Mouse (Mus musculus): ENCODE measurements around the gene 5730596B20Rik.

5730596B20Rik gene

DNA sequence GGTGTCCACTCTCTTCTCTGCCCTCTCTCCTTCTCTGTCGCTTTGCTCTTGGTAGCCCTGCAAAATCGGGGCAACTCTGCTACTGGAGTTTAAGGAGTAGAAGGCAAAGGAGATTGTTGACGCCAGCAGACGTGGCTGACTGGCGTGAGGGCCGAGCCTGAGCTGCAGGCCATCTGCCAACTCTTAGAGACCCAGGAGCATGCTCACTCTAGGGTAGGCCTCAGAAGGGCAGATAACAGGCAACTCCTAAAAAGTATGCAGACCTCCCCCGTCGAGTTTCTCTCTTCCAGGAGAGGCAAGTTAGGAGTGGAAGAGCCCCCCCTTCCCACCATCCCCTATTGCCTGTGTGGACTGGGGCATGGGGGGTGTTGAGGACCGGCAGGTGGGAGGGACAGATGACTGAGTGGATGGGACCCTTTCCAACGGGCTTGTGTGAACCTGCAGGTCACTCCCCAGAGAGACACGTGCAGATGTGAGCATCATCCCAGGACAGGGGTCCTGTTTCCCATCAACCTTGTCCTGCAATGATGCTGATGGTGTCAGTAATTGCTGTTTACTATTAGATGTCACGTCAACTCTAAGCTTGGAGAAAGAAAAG, 18.0 kb upstream of the 5730596B20Rik start:
- TF ChIP-seq GATA4 (IDR thresholded peaks at IDR 0.05; ENCODE audit: insufficient replicate concordance, low read length), result no peak

- no peak for TF ChIP-seq GATA4 (IDR thresholded peaks at IDR 0.05; ENCODE audit: insufficient replicate concordance, low read length)
These were observed 17.3 kb upstream of the 5730596B20Rik start for GRCm38 (mm10) chr6:52159979-52160378.

DNA sequence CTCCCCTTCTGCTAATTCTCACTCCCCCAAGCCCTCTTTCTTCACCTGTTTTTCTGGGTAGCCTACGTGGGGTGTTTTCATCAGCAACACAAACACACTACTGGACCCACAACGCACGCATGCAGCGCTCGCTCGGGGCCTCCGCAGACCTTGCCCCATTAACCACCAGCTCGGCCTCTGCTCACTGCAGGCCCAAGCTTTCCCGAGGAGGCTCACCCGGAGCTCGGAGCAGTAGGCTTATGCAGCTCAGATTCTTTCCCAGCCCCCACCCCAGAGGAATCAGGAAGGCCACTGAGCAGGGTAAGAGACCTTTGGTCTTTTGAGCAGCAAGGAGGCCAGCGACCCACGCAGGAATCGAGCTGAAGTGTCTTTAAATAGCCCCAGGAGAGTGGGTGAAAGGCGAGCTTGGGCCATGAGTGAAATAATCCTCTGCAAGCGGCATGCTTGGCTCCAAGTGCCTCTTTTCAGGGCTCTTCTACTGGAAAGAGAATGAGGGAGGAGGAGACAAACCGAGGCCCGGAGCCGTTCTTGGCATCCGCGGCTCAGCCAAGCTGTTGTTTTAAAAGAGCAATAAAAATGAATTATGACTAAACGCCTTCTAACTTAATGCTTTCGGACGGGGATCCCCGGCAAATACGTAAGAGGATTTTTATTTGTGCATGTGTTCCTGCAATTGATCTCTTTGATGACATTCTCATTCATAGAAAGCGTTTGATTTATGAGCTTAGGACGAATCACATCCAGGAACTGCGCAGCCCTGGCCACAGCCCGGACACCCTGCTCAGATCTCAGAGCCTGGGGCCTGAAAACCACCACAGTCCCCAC, 16.6 kb upstream of the 5730596B20Rik start:
- no peak for TF ChIP-seq GATA4 (IDR thresholded peaks at IDR 0.05; ENCODE audit: insufficient replicate concordance, low read length)

DNA sequence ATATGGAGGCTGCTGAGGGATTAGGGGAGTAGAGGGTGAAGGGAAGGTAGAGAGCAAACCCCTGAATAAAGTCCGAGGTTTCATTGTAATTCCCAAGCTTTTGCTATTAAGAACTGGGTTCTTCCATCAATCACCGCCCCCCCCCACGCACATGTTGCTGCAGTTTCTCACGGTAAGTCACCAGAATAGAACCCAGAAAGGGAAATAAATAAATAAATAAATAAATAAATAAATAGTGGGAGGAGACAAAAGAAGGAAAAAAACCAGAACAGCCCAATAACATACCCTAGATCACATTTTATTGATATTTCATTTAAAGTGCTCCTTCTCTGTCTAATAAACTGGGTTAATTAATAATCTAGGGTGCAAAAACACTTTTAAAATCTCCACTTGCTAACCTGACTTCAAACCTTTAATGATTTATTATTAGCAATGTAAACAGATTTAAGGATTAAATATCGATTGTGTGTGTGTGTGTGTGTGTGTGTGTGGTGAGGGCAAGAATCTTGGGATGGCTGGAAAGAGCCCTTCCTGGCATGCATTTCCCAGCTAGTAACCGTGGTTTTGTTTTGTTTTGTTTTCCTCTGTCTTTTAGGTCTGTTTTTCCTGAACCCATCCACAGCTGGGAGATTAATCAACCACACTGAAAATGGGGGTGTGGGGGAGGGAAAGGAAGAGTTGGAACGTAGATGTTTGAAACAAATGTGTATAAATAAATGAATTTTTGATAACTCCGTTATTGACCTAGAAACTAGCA, 15.8 kb upstream of the 5730596B20Rik start:
- no peak for TF ChIP-seq GATA4 (IDR thresholded peaks at IDR 0.05; ENCODE audit: insufficient replicate concordance, low read length)

DNA sequence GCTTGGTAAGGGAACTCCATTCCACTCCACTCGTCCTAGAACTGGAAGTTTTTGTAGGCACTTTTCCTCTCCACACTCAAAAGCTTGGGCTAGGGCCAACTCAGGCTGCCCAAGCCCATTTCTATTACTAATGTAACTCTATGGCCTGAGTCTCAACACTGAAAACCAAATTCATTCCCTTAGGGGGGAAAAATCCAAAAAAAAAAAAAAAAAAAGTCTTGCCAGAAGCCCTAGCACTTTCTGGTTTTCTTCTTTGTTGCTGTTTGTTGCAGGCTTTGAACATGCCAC, 15.3 kb upstream of the 5730596B20Rik start:
- no peak for TF ChIP-seq GATA4 (IDR thresholded peaks at IDR 0.05; ENCODE audit: insufficient replicate concordance, low read length)

DNA sequence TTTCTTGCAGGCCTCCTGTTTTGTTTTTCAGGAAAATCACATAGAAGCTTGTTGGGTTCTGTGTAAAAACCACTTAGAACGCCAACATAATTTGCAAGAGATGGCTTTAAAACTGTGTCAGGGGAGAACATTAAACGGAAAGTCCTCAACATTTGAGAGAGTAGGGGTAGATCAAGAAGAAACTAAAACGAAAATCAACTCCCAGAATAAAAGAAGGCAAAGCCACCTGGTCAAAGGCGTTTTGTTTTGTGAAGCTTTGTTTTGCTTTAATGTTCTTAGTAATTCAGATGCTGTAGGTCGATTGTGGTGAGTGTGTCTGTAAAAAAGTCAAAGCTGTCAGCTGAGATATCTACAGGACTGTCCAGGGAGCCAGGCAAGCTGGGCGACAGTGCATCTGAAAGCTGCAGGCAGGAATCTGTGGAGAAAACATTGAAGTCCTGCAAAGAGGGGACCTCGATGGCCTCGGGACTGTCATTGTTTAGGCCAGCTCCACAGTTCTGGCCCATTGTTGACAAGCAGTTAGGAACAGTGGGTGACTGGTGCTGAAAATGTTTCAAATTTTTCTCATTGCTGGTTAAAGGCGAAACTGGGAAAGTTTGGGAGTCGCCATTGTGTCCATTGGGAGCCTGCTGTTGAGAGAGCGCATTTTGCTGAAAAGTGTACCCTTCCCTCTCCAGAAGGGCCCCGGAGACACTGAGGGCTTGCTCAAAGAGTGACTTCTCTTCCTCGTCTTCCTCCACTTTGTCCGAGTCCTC, 14.5 kb upstream of the 5730596B20Rik start:
- no peak for TF ChIP-seq GATA4 (IDR thresholded peaks at IDR 0.05; ENCODE audit: insufficient replicate concordance, low read length)

GRCm38 (mm10) chr6:52163366-52164031, 13.8 kb upstream of the 5730596B20Rik start:
- TF ChIP-seq GATA4 (IDR thresholded peaks at IDR 0.05; ENCODE audit: insufficient replicate concordance, low read length), result no peak

DNA sequence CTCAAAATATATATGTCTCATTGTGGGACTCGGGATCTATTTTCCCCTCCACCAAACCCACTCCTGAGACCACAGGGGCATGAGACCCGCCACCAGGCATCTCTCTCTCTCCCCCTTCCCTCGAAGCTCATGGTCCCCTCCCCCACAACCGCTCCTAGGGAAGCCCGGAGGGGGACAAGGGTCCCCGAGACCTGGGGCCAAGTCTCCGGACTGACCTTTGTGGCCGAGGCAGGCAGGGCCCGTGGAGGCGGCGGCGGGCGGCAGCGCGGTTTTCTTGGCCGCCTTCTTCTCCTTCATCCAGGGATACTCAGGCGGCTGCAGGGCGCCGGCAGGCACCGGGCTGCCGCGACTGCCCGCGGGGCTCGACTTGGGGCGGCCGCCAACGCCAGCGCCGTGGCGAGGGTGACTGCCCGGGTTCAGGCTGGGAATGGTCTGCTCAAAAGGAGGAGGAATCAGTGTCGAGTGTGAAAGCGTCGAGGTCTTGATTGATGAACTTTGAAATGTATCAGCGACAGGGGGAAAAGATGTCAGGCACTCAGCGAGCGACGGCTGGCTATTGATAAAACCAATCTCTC, 13.2 kb upstream of the 5730596B20Rik start:
- TF ChIP-seq GATA4 (IDR thresholded peaks at IDR 0.05; ENCODE audit: insufficient replicate concordance, low read length), result no peak

DNA sequence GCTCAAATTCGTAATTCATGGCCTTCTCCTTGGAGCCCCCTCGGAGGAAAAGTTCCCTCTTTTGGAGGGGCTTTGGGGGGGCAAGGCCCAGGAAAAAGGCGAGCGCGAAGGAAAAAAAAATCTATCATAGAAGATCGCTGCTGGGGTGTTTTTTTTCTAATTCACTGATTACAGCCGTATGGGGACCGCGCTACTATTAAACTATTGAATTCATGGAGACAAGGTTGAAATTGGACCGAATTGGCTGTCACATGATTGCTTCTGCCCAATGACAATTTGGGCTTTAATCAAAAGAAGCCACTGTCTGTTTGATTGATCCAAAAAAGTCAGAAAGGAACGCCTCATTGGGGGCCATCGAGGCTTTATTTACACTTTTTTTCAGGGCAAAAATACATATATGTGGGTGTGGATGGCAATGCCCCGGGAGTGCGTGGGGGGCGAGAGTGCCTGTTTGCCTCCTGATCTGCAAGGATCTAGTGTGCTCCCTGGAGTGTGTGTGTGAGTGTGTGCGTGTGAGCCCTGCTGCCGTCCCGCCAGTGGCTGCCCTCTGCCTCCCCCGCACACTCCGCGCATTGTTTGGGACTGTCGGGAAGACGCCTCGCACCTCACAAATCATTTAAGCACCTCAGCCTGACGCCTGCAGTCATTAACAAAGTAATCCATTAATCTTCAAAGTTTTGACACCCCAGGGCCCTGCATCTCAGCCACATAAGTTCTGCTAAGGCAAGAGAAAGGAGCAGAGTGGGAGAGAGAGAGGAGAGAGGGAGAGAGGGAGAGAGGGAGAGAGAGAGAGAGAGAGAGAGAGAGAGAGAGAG, 12.5 kb upstream of the 5730596B20Rik start, which contains the start of gene Hoxa2:
Hoxa2 (minus strand) TSS at position 206 of the 815 bp plus-strand sequence.
- TF ChIP-seq GATA4 (IDR thresholded peaks at IDR 0.05; ENCODE audit: insufficient replicate concordance, low read length), result 0 out of 2 replicates have a peak, but pooled peaks have one; percentile 31

GRCm38 (mm10) chr6:52165441-52166370, 11.6 kb upstream of the 5730596B20Rik start:
- TF ChIP-seq GATA4 (IDR thresholded peaks at IDR 0.05; ENCODE audit: insufficient replicate concordance, low read length), result no peak

- no peak for TF ChIP-seq GATA4 (IDR thresholded peaks at IDR 0.05; ENCODE audit: insufficient replicate concordance, low read length)
These were observed 10.7 kb upstream of the 5730596B20Rik start for GRCm38 (mm10) chr6:52166431-52167077.

DNA sequence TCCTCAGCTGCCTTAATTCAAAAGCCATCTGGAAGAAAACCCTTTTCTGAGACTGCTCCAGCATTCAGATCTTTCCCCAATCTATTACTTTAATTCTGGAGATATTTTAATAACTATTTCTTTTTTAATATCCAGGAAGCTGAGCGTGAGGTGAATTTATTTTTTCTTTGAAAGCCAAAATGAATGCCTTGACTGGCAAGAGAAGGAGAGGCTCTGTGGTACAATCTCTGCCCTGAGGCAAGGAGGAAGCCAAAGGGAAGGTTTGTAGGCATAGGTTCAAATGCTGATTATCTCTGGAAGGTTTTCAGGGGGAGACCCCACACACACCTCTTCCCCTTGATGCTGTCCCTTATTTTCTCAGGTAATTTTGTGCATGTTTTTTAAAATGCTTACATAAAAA, 10.1 kb upstream of the 5730596B20Rik start:
- no peak for TF ChIP-seq GATA4 (IDR thresholded peaks at IDR 0.05; ENCODE audit: insufficient replicate concordance, low read length)

All from liver, adult (tissue).